Mouse (Mus musculus): ENCODE results near the gene Ccdc28a.

DNA sequence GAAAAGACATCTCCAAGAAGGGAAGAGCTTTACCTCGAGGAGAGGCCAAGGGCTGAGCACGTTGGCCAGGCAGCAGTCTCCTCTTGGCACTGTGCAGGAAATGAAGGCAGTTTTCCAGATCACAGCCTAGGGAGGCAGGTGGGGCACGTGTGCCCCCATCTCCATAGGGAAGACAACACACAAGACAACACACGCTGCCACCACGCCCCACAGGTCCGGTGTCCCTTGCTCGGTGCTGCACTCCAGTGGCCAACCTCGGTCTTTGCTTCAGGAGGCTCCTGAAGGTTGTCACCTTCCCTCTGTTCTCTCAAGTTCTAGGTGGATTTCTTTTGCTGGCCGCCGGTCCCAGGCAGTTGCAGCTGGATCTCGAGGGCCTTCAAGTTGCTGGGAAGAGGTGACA lies 24.1 kb downstream of the Ccdc28a start, which contains the start of gene Ect2l:
- no peak for TF ChIP-seq POLR2A (IDR thresholded peaks at IDR 0.05; ENCODE audit: control insufficient read depth in 1 of 2, insufficient read depth in 1 of 2, low read depth in 1 of 2, low read length in 2 of 2, poor library complexity in 1 of 2)
- peak; percentile 43 for TF ChIP-seq ZC3H11A (IDR thresholded peaks at IDR 0.05; ENCODE audit: low read depth, low read length)
- no peak for TF ChIP-seq POLR2AphosphoS2 (IDR thresholded peaks at IDR 0.05; ENCODE audit: low read length)
- peak; percentile 81 to 94 (median 83) for TF ChIP-seq CTCF (IDR thresholded peaks at IDR 0.05 in 2 of 3, conservative IDR thresholded peaks at IDR 0.05 in 1 of 3; ENCODE audit: control insufficient read depth in 1 of 3, insufficient read depth in 1 of 3, low read depth in 2 of 3, low read length in 3 of 3, poor library complexity in 1 of 3, severe bottlenecking in 1 of 3)
- TF ChIP-seq SIN3A (IDR thresholded peaks at IDR 0.05; ENCODE audit: low read length) = no peak
- no peak for TF ChIP-seq BHLHE40 (IDR thresholded peaks at IDR 0.05; ENCODE audit: borderline replicate concordance, low read depth, low read length)
- no peak for TF ChIP-seq RCOR1 (IDR thresholded peaks at IDR 0.05; ENCODE audit: low read depth, low read length)
- TF ChIP-seq USF1 (IDR thresholded peaks at IDR 0.05; ENCODE audit: low read depth, low read length) = no peak
- no peak for TF ChIP-seq EP300 (IDR thresholded peaks at IDR 0.05; ENCODE audit: low read depth in 1 of 2, low read length in 2 of 2)
- TF ChIP-seq TCF12 (IDR thresholded peaks at IDR 0.05; ENCODE audit: low read depth, low read length) = no peak
